Mouse (Mus musculus) testis, adult 2 months (tissue): ENCODE measurements around the gene Dlg4. TPM values are rescaled to one million over a fixed set of nuclear protein-coding genes. Genes with fewer than 3 reads are reported as not detected.

Source experiments
- H3K27ac ChIP-seq: fragments of 200-500 bp; 2 replicates; pipeline ENCODE4 v1.5.1; 2012; ENCODE audit warnings: low read depth, low read length; ENCODE audit not compliant: control insufficient read depth, insufficient read depth
- H3K27me3 ChIP-seq: fragments of 200-500 bp; 2 replicates; pipeline ENCODE4 v1.6.1; 2012; ENCODE audit warnings: mild to moderate bottlenecking, low read length, moderate library complexity; ENCODE audit not compliant: control insufficient read depth, insufficient read depth
- H3K36me3 ChIP-seq: fragments of 200-500 bp; 2 replicates; pipeline ENCODE4 v1.6.1; 2012; ENCODE audit warnings: mild to moderate bottlenecking, low read length; ENCODE audit not compliant: control insufficient read depth, insufficient read depth
- H3K4me1 ChIP-seq: fragments of 200-500 bp; 2 replicates; pipeline ENCODE4 v1.6.1; 2012; ENCODE audit warnings: low read length; ENCODE audit not compliant: control insufficient read depth, insufficient read depth
- H3K4me3 ChIP-seq: fragments of 200-500 bp; 2 replicates; pipeline ENCODE4 v1.5.1; 2012; ENCODE audit warnings: low read depth, mild to moderate bottlenecking, low read length, moderate library complexity, mixed read lengths; ENCODE audit not compliant: control insufficient read depth
- CTCF ChIP-seq: fragments of 200-500 bp; IDR thresholded peaks from 2 replicates; pipeline ENCODE4 v1.5.1; 2012; ENCODE audit warnings: low read depth, mild to moderate bottlenecking, inconsistent platforms, low read length, moderate library complexity; ENCODE audit not compliant: control insufficient read depth, insufficient read depth, insufficient replicate concordance
- POLR2A ChIP-seq: fragments of 200-500 bp; IDR thresholded peaks from 2 replicates; pipeline ENCODE4 v1.6.1; 2012; ENCODE audit warnings: low read depth, mild to moderate bottlenecking, inconsistent platforms, low read length, moderate library complexity; ENCODE audit not compliant: control insufficient read depth
- polyA plus RNA-seq: library from polyadenylated mRNA; depleted of rRNA; stranded (reverse); fragments of >200 nt; gene quantifications from 2 replicates; pipeline ENCODE4 v1.2.3, GENCODE M21; 2012; rRNA removed

Gene Dlg4
- polyA plus RNA-seq, 1 experiment, result 5.6 TPM

DNA sequence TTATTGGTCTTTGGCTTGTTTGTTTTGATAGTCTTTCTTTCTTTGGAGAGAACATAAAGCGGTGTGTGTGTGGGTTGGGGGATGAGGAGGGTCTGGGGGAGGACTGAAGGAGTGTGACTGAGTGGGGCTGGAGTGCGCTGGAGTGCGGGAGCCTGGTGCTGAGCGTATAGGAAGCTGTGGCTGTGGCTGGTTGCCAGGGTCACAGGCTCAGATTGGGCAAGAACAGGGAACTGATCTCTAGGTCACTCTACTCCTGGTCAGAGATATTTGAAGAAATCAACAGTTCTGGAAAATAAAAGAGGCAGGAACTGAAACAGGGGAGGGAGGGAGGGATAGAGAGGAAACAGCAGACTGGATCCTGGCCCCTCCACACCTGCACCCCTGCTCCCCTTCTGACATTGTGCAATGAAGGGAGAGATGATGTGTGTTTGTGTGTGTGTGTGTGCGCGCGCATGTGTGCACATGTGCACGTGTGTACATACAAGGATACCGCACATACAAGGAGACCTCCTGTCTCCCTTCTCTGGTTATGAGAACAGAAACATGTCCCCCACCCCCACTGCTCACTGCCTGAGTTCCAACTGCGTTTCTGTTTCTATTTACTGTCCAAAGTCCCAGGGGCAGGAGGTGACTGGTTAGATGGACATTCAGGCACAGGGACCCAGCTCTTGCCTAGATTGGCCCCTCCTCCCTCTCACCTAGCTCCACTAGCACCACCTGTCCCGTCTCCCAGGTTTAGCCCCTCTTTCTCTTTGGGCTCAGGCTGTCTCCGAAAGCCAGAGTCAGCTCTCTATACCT is 75.4 kb downstream of the Dlg4 start, which contains the start of gene Asgr2:
TSS of gene Asgr2 (plus strand) at position 659 of the 798 bp plus-strand sequence.
- Histone ChIP-seq H3K4me1 (no peaks in the 10 kb centered on the region), H3K36me3 (no peaks in the 10 kb centered on the region), H3K4me3 (no peak within 1 kb of the TSS), H3K27ac (no peak within 1 kb of the TSS), H3K27me3 (no peaks in the 10 kb centered on the region)
- no peak for TF ChIP-seq POLR2A
- no peak for TF ChIP-seq CTCF

Other genes with a start within 250 kb of the Dlg4 start
- 0.79 and 1.2 TPM in 2 replicates for gene Chrnb1, start 221.0 kb upstream of the Dlg4 start, polyA plus RNA-seq
- 2.7 and 3.2 TPM in 2 replicates for gene Fgf11, start 215.1 kb upstream of the Dlg4 start, polyA plus RNA-seq
- gene Tmem102, start 211.3 kb upstream of the Dlg4 start, polyA plus RNA-seq, result 0.52 and 0.79 TPM in 2 replicates
- 136 and 193 TPM in 2 replicates for gene Gm39566, start 201.6 kb upstream of the Dlg4 start, polyA plus RNA-seq
- 758 and 858 TPM in 2 replicates for gene Spem2, start 198.5 kb upstream of the Dlg4 start, polyA plus RNA-seq
- 1,704 and 1,758 TPM in 2 replicates for gene Spem1, start 194.8 kb upstream of the Dlg4 start, polyA plus RNA-seq
- gene Nlgn2, start 179.2 kb upstream of the Dlg4 start, polyA plus RNA-seq, result 2.4 and 2.7 TPM in 2 replicates
- gene Tmem256, start 178.4 kb upstream of the Dlg4 start, polyA plus RNA-seq, result 21.9 and 22.7 TPM in 2 replicates
- gene Plscr3, start 170.6 kb upstream of the Dlg4 start, polyA plus RNA-seq, result 6.5 and 8.5 TPM in 2 replicates
- gene Tnk1, start 158.2 kb upstream of the Dlg4 start, polyA plus RNA-seq, result 1.6 and 1.9 TPM in 2 replicates
- 20.8 and 27.5 TPM in 2 replicates for gene Tmem95, start 138.9 kb upstream of the Dlg4 start, polyA plus RNA-seq
- gene Kctd11, start 135.5 kb upstream of the Dlg4 start, polyA plus RNA-seq, result 0.47 and 0.69 TPM in 2 replicates
- gene Acap1, start 121.4 kb upstream of the Dlg4 start, polyA plus RNA-seq, result 4.0 and 4.9 TPM in 2 replicates
- gene 2810408A11Rik, start 116.0 kb upstream of the Dlg4 start, polyA plus RNA-seq, result 124 and 125 TPM in 2 replicates
- gene Neurl4, start 115.9 kb upstream of the Dlg4 start, polyA plus RNA-seq, result 57.7 and 61.1 TPM in 2 replicates
- 290 and 295 TPM in 2 replicates for gene Gps2, start 103.1 kb upstream of the Dlg4 start, polyA plus RNA-seq
- gene Eif5a, start 95.0 kb upstream of the Dlg4 start, polyA plus RNA-seq, result 621 and 702 TPM in 2 replicates
- gene Ybx2, start 81.1 kb upstream of the Dlg4 start, polyA plus RNA-seq, result 3,709 and 3,883 TPM in 2 replicates
- 1.9 and 3.6 TPM in 2 replicates for gene Slc2a4, start 68.8 kb upstream of the Dlg4 start, polyA plus RNA-seq
- gene Cldn7, start 52.2 kb upstream of the Dlg4 start, polyA plus RNA-seq, result 3.0 and 4.9 TPM in 2 replicates
- 120 and 137 TPM in 2 replicates for gene Ctdnep1, start 35.8 kb upstream of the Dlg4 start, polyA plus RNA-seq
- 225 and 226 TPM in 2 replicates for gene Elp5, start 34.4 kb upstream of the Dlg4 start, polyA plus RNA-seq
- 659 and 826 TPM in 2 replicates for gene Gabarap, start 25.8 kb upstream of the Dlg4 start, polyA plus RNA-seq
- gene Phf23, start 21.2 kb upstream of the Dlg4 start, polyA plus RNA-seq, result 19.0 and 21.2 TPM in 2 replicates
- gene Dvl2, start 16.3 kb upstream of the Dlg4 start, polyA plus RNA-seq, result 15.2 and 16.4 TPM in 2 replicates
- 20.6 and 20.9 TPM in 2 replicates for gene Acadvl, start 1.5 kb upstream of the Dlg4 start, polyA plus RNA-seq
- 1.00 and 1.4 TPM in 2 replicates for gene Asgr1, start 37.1 kb downstream of the Dlg4 start, polyA plus RNA-seq
- gene Asgr2, start 75.7 kb downstream of the Dlg4 start, polyA plus RNA-seq, result 0.18 and 0.58 TPM in 2 replicates
- gene Mgl2, start 113.4 kb downstream of the Dlg4 start, polyA plus RNA-seq, result 0.91 and 1.4 TPM in 2 replicates
- gene Clec10a, start 139.3 kb downstream of the Dlg4 start, polyA plus RNA-seq, result 1.7 and 2.0 TPM in 2 replicates
- 2.3 and 3.0 TPM in 2 replicates for gene Slc16a11, start 195.8 kb downstream of the Dlg4 start, polyA plus RNA-seq
- 2.2 and 3.3 TPM in 2 replicates for gene Slc16a13, start 204.1 kb downstream of the Dlg4 start, polyA plus RNA-seq
- 1.9 and 2.3 TPM in 2 replicates for gene Bcl6b, start 212.9 kb downstream of the Dlg4 start, polyA plus RNA-seq
- 26.6 and 27.7 TPM in 2 replicates for gene 0610010K14Rik, start 221.0 kb downstream of the Dlg4 start, polyA plus RNA-seq
- 3.4 and 3.7 TPM in 2 replicates for gene Gm21988, start 222.9 kb downstream of the Dlg4 start, polyA plus RNA-seq
- gene Rnasek, start 222.9 kb downstream of the Dlg4 start, polyA plus RNA-seq, result 112 and 119 TPM in 2 replicates
- gene Alox12, start 238.4 kb downstream of the Dlg4 start, polyA plus RNA-seq, result 4.2 and 4.8 TPM in 2 replicates